Mouse (Mus musculus) heart, embryonic 15.5 days (tissue): ENCODE data around the gene Klk7. TPM values are rescaled to one million over a fixed set of nuclear protein-coding genes. Genes with fewer than 3 reads are reported as not detected.

Experiments used
- ATAC-seq: fragments of 200-750 bp; cut with Nextera tagmentation; replicated peaks from 2 replicates; pipeline ENCODE4 v1.8.0; 2017; ENCODE audit warnings: low read depth, moderate TSS enrichment; ENCODE audit not compliant: insufficient number of reproducible peaks, insufficient read depth, low FRiP score
- H3K27ac ChIP-seq: fragments of 300-500 bp; sonication (generic); 2 replicates; pipeline ENCODE4 v1.5.1; 2015; ENCODE audit warnings: mild to moderate bottlenecking, inconsistent platforms
- H3K27me3 ChIP-seq: fragments of 300-500 bp; sonication (generic); 2 replicates; pipeline ENCODE4 v1.6.1; 2015; ENCODE audit warnings: inconsistent platforms
- H3K36me3 ChIP-seq: fragments of 300-500 bp; sonication (generic); 2 replicates; pipeline ENCODE4 v1.6.1; 2015; ENCODE audit warnings: mild to moderate bottlenecking, inconsistent platforms
- H3K4me1 ChIP-seq: fragments of 300-500 bp; sonication (generic); replicated peaks from 2 replicates; pipeline ENCODE4 v1.6.1; 2015; ENCODE audit warnings: inconsistent platforms
- H3K4me2 ChIP-seq: fragments of 300-500 bp; sonication (generic); 2 replicates; pipeline ENCODE4 v1.6.1; 2015; ENCODE audit warnings: inconsistent platforms, mild to moderate bottlenecking, moderate library complexity
- H3K4me3 ChIP-seq: fragments of 300-500 bp; sonication (generic); 2 replicates; pipeline ENCODE4 v1.5.1; 2015; ENCODE audit warnings: mild to moderate bottlenecking, inconsistent platforms
- H3K9ac ChIP-seq: fragments of 300-500 bp; sonication (generic); 2 replicates; pipeline ENCODE4 v1.6.1; 2015; ENCODE audit warnings: mild to moderate bottlenecking, inconsistent platforms
- H3K9me3 ChIP-seq: fragments of 300-500 bp; sonication (generic); replicated peaks from 2 replicates; pipeline ENCODE4 v1.6.1; 2016; ENCODE audit warnings: inconsistent platforms
- WGBS: fragments of 180-500 bp; shearing (Covaris S2); methylation state at CpG from one replicate; pipeline ENCODE4 v1.1.7; 2015; ENCODE audit warnings: mixed read lengths; 5-methylcytosine and 5-hydroxymethylcytosine counted together
- polyA plus RNA-seq: library from polyadenylated mRNA; unstranded; fragments of >200 nt; fragmentation: Nextera tagmentation; extraction: Ambion mirVana; gene quantifications from 2 replicates; pipeline ENCODE4 v1.2.1, GENCODE M21; 2015

Gene Klk7
- polyA plus RNA-seq, 1 experiment from 2014 or later, result not detected

GRCm38 (mm10) chr7:43854642-43855380 lies 43.7 kb downstream of the Klk7 start:
- Histone ChIP-seq H3K36me3 (no peaks in the 10 kb centered on the region), H3K9me3 (no peaks in the 10 kb centered on the region), H3K27me3 (no peaks in the 10 kb centered on the region), H3K4me3 (no peak overlapping the region), H3K4me1 (no peaks in the 10 kb centered on the region), H3K4me2 (no peak overlapping the region), H3K9ac (no peak overlapping the region), H3K27ac (no peak overlapping the region)
- WGBS, result 69% methylated on average over 9 of the region's 9 CpGs
- ATAC-seq, result no peak

GRCm38 (mm10) chr7:43855709-43856108 lies 44.6 kb downstream of the Klk7 start:
- H3K27me3 ChIP-seq, result no peaks in the 10 kb centered on the region
- no peaks in the 10 kb centered on the region for H3K4me1 ChIP-seq
- H3K4me3 ChIP-seq, result no peak overlapping the region
- H3K4me2 ChIP-seq, result no peak overlapping the region
- no peak overlapping the region for H3K9ac ChIP-seq
- no peaks in the 10 kb centered on the region for H3K36me3 ChIP-seq
- no peaks in the 10 kb centered on the region for H3K9me3 ChIP-seq
- 45% methylated on average over 3 of the region's 3 CpGs for WGBS
- no peak overlapping the region for H3K27ac ChIP-seq
- no peak for ATAC-seq

- no peaks in the 10 kb centered on the region for H3K36me3 ChIP-seq
- 71% methylated on average over 7 of the region's 7 CpGs for WGBS
- H3K4me3 ChIP-seq, result no peak overlapping the region
- no peak for ATAC-seq
- no peak overlapping the region for H3K9ac ChIP-seq
- H3K4me1 ChIP-seq, result no peaks in the 10 kb centered on the region
- no peak overlapping the region for H3K4me2 ChIP-seq
- no peak overlapping the region for H3K27ac ChIP-seq
- H3K9me3 ChIP-seq, result no peaks in the 10 kb centered on the region
- no peaks in the 10 kb centered on the region for H3K27me3 ChIP-seq
These were observed 45.2 kb downstream of the Klk7 start for GRCm38 (mm10) chr7:43856307-43856706.

DNA sequence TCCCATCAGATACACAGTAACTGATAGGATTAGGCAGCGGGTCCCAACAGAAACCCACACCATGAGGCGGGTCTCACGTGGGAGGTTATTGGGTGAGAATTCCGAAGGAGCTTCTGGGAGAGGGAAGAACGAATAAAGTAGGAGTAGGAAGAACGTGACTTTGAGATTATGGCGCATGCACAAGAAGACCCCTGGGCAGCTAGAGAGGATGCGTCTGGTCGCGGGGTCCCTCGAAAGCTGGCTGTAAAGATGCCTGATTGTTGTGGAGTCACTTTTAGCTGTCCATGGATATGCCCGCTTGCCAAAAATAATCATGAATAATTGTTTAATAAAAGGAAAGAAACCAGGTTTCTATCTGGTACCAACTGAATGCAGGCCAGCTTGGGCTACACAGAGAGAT lies 46.4 kb downstream of the Klk7 start:
- Histone ChIP-seq H3K27me3 (no peaks in the 10 kb centered on the region), H3K4me1 (no peaks in the 10 kb centered on the region), H3K36me3 (no peaks in the 10 kb centered on the region), H3K4me2 (no peak overlapping the region), H3K9me3 (no peaks in the 10 kb centered on the region), H3K27ac (no peak overlapping the region), H3K4me3 (no peak overlapping the region), H3K9ac (no peak overlapping the region)
- WGBS, result 83% methylated on average over 12 of the region's 12 CpGs
- no peak for ATAC-seq

DNA sequence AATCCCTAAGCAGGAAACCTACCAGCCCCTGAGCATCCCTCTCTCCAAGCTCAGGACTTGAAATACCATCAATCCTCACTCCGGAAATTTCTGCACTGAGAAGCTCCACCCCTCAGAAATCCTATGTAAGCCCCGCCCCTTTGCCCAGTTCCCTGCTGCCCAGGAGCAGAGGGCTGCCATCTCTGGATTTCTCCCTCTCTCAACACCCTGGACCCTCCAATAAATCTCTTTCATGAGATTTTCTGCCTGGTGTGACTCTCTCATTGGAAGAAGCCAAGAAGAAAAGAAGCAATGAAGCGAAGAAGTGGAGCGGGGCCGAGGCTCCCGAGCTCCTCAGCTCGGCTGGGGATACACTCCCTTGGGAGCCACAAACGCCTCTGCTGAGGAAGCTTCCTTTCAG lies 49.3 kb downstream of the Klk7 start:
- no peak overlapping the region for H3K4me2 ChIP-seq
- H3K27me3 ChIP-seq, result no peaks in the 10 kb centered on the region
- no peak overlapping the region for H3K27ac ChIP-seq
- no peak overlapping the region for H3K9ac ChIP-seq
- H3K36me3 ChIP-seq, result no peaks in the 10 kb centered on the region
- WGBS, result 79% methylated on average over 8 of the region's 8 CpGs
- no peak for ATAC-seq
- H3K9me3 ChIP-seq, result no peaks in the 10 kb centered on the region
- H3K4me3 ChIP-seq, result no peak overlapping the region
- H3K4me1 ChIP-seq, result no peaks in the 10 kb centered on the region

Other genes starting within 250 kb of the Klk7 start
- 1.3 and 1.5 TPM in 2 replicates for gene Zfp658, start 249.0 kb upstream of the Klk7 start, polyA plus RNA-seq
- gene Zfp719, start 231.7 kb upstream of the Klk7 start, polyA plus RNA-seq, result 6.0 and 7.9 TPM in 2 replicates
- not detected in 2 replicates for gene Zfp819, start 204.1 kb upstream of the Klk7 start, polyA plus RNA-seq
- gene Ceacam18, start 176.6 kb upstream of the Klk7 start, polyA plus RNA-seq, result not detected in 2 replicates
- 0.47 and 1.0 TPM in 2 replicates for gene Siglece, start 151.1 kb upstream of the Klk7 start, polyA plus RNA-seq
- 4.9 and 8.7 TPM in 2 replicates for gene Ctu1, start 139.3 kb upstream of the Klk7 start, polyA plus RNA-seq
- not detected in 2 replicates for gene Klk14, start 120.9 kb upstream of the Klk7 start, polyA plus RNA-seq
- 0.19 and 0.34 TPM in 2 replicates for gene Klk13, start 98.7 kb upstream of the Klk7 start, polyA plus RNA-seq
- not detected in 2 replicates for gene Klk12, start 42.4 kb upstream of the Klk7 start, polyA plus RNA-seq
- gene Klk11, start 36.7 kb upstream of the Klk7 start, polyA plus RNA-seq, result 0.11 and 0.20 TPM in 2 replicates
- gene Klk10, start 30.3 kb upstream of the Klk7 start, polyA plus RNA-seq, result 0.31 and 1.2 TPM in 2 replicates
- gene Klk9, start 19.4 kb upstream of the Klk7 start, polyA plus RNA-seq, result not detected in 2 replicates
- 17.0 and 23.9 TPM in 2 replicates for gene Klk8, start 13.7 kb upstream of the Klk7 start, polyA plus RNA-seq
- not detected in 2 replicates for gene Klk6, start 13.2 kb downstream of the Klk7 start, polyA plus RNA-seq
- not detected in 2 replicates for gene Klk5, start 30.7 kb downstream of the Klk7 start, polyA plus RNA-seq
- 0.18 TPM in 1 of 2 replicates, not detected in the other for gene Klk4, start 69.9 kb downstream of the Klk7 start, polyA plus RNA-seq
- not detected in 2 replicates for gene Klk15, start 122.4 kb downstream of the Klk7 start, polyA plus RNA-seq
- not detected in 2 replicates for gene Klk1b8, start 139.4 kb downstream of the Klk7 start, polyA plus RNA-seq
- gene Klk1b1, start 155.5 kb downstream of the Klk7 start, polyA plus RNA-seq, result not detected in 2 replicates
- gene Klk1b9, start 164.8 kb downstream of the Klk7 start, polyA plus RNA-seq, result not detected in 2 replicates
- gene Klk1b11, start 184.6 kb downstream of the Klk7 start, polyA plus RNA-seq, result not detected in 2 replicates
- not detected in 2 replicates for gene Klk1b26, start 200.9 kb downstream of the Klk7 start, polyA plus RNA-seq
- not detected in 2 replicates for gene Klk1b27, start 241.0 kb downstream of the Klk7 start, polyA plus RNA-seq